Mouse (Mus musculus) neural tube, embryonic 15.5 days (tissue): ENCODE results near the gene Zfp317. TPM values are rescaled to one million over a fixed set of nuclear protein-coding genes. Genes with fewer than 3 reads are reported as not detected.

Experiments used
- polyA plus RNA-seq: library from polyadenylated mRNA; unstranded; fragments of >200 nt; fragmentation: Nextera tagmentation; extraction: Ambion mirVana; gene quantifications from 2 replicates; pipeline ENCODE4 v1.2.1, GENCODE M21; 2015

The Zfp317 gene
- polyA plus RNA-seq, 1 experiment from 2014 or later, result 29.2 TPM

Other genes with a start within 250 kb of the Zfp317 start
- not detected in 2 replicates for gene Olfr847, start 243.4 kb upstream of the Zfp317 start, polyA plus RNA-seq
- gene Olfr849, start 181.8 kb upstream of the Zfp317 start, polyA plus RNA-seq, result not detected in 2 replicates
- not detected in 2 replicates for gene Olfr850, start 143.9 kb upstream of the Zfp317 start, polyA plus RNA-seq
- gene Olfr851, start 128.8 kb upstream of the Zfp317 start, polyA plus RNA-seq, result not detected in 2 replicates
- gene Olfr853, start 81.0 kb upstream of the Zfp317 start, polyA plus RNA-seq, result not detected in 2 replicates
- gene Olfr854, start 54.7 kb upstream of the Zfp317 start, polyA plus RNA-seq, result not detected in 2 replicates
- not detected in 2 replicates for gene Olfr855, start 39.5 kb upstream of the Zfp317 start, polyA plus RNA-seq
- gene Olfr857, start 87.3 kb downstream of the Zfp317 start, polyA plus RNA-seq, result not detected in 2 replicates
- not detected in 2 replicates for gene Olfr58, start 158.2 kb downstream of the Zfp317 start, polyA plus RNA-seq
- not detected in 2 replicates for gene Olfr859, start 182.8 kb downstream of the Zfp317 start, polyA plus RNA-seq
- gene Olfr860, start 227.6 kb downstream of the Zfp317 start, polyA plus RNA-seq, result not detected in 2 replicates